Mouse (Mus musculus): ENCODE data around the gene Baiap2. TPM values are rescaled to one million over a fixed set of nuclear protein-coding genes. Genes with fewer than 3 reads are reported as not detected.

Baiap2 gene
- total and polyA plus RNA-seq, 3 experiments = 3.4 to 6.7 (median 6.1) TPM

DNA sequence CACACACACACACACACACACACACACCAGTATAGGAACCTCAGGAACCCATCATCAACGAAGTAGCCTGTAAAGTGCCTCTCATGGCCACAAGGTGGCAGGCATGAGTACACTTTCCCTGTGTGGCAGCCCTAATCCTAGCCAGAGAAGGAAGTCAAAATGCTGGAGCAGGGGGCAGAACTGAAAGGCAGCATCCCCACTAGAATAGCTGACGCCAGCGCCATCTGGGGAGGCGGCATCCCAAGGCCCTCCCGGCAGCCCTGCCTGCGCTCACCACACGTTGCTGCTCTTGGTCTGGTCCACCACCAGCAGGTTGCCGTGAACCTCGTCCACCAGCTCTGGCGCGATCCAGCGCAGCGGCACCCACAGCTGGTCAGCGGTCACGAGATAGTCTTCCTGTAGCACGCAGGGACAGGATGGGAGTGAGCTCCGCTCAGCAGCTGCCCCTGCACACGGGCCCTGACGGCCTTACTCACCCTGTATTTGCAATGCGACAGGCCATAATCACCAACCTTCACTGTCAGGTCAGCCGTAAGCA is 70.7 kb downstream of the Baiap2 start:
- H3K9me3 ChIP-seq (replicated peaks; ENCODE audit: low read length) = no peaks in the 10 kb centered on the region
- peak overlapping the region; percentile 57 for H3K4me2 ChIP-seq (ENCODE audit: insufficient read depth, low read depth, poor library complexity, severe bottlenecking)
- H3K27ac ChIP-seq (ENCODE audit: insufficient read depth, low read depth) = no peak overlapping the region
- no peaks in the 10 kb centered on the region for H3K36me3 ChIP-seq (replicated peaks in 1 of 2; ENCODE audit: control insufficient read depth in 1 of 2, insufficient read depth in 1 of 2, low read length in 1 of 2)
- TF ChIP-seq CHD2 (IDR thresholded peaks at IDR 0.05; ENCODE audit: low read length) (no peak), SIN3A (IDR thresholded peaks at IDR 0.05; ENCODE audit: low read length) (no peak; the same call in 1 of the 2 replicates), BHLHE40 (IDR thresholded peaks at IDR 0.05; ENCODE audit: low read depth, low read length) (peak; percentile 20; the same call in 1 of the 2 replicates), MAX (IDR thresholded peaks at IDR 0.05; ENCODE audit: low read length) (peak; percentile 40; the same call in 1 of the 2 replicates), JUND (conservative IDR thresholded peaks at IDR 0.05; ENCODE audit: low read depth, low read length) (peak; percentile 45; the same call in 1 of the 2 replicates), NELFE (IDR thresholded peaks at IDR 0.05; ENCODE audit: low read depth, low read length) (peak; percentile 46; the same call in 1 of the 2 replicates), CHD1 (IDR thresholded peaks at IDR 0.05; ENCODE audit: low read depth, low read length) (no peak), RAD21 (IDR thresholded peaks at IDR 0.05; ENCODE audit: low read depth, low read length) (peak; percentile 74), TCF12 (IDR thresholded peaks at IDR 0.05; ENCODE audit: low read depth, low read length) (no peak), MYC (IDR thresholded peaks at IDR 0.05; ENCODE audit: low read depth, low read length) (no peak), ZNF384 (IDR thresholded peaks at IDR 0.05; ENCODE audit: low read depth, low read length) (no peak), RCOR1 (conservative IDR thresholded peaks at IDR 0.05; ENCODE audit: low read depth, low read length) (no peak), GABPA (IDR thresholded peaks at IDR 0.05; ENCODE audit: insufficient replicate concordance, low read depth, low read length) (no peak), ETS1 (conservative IDR thresholded peaks at IDR 0.05; ENCODE audit: low read depth, low read length) (no peak), KAT2A (IDR thresholded peaks at IDR 0.05; ENCODE audit: insufficient replicate concordance, low read length) (no peak), JUN (IDR thresholded peaks at IDR 0.05; ENCODE audit: insufficient read depth, low read depth, low read length) (no peak), IRF4 (IDR thresholded peaks at IDR 0.05; ENCODE audit: low read depth, low read length) (peak; percentile 51; the same call in 1 of the 2 replicates), HCFC1 (IDR thresholded peaks at IDR 0.05; ENCODE audit: low read depth, low read length) (no peak), E2F4 (IDR thresholded peaks at IDR 0.05; ENCODE audit: insufficient replicate concordance, low read depth, low read length) (0 out of 2 replicates have a peak, but pooled peaks have one; percentile 33), EP300 (IDR thresholded peaks at IDR 0.05; ENCODE audit: low read length) (no peak), ELF1 (IDR thresholded peaks at IDR 0.05; ENCODE audit: low read depth, low read length) (peak; percentile 57), ZMIZ1 (IDR thresholded peaks at IDR 0.05; ENCODE audit: low read depth, low read length) (no peak), UBTF (IDR thresholded peaks at IDR 0.05; ENCODE audit: low read depth, low read length) (no peak), PAX5 (IDR thresholded peaks at IDR 0.05; ENCODE audit: low read length) (no peak), ZC3H11A (IDR thresholded peaks at IDR 0.05; ENCODE audit: low read depth, low read length) (peak; percentile 43), POLR2A (IDR thresholded peaks at IDR 0.05; ENCODE audit: low read depth, low read length) (no peak), SMC3 (IDR thresholded peaks at IDR 0.05; ENCODE audit: low read depth, low read length) (peak; percentile 95), NRF1 (IDR thresholded peaks at IDR 0.05; ENCODE audit: low read depth, low read length) (0 out of 2 replicates have a peak, but pooled peaks have one; percentile 21), MAFK (IDR thresholded peaks at IDR 0.05; ENCODE audit: insufficient replicate concordance, low read length) (peak; percentile 20; the same call in 1 of the 2 replicates), POLR2AphosphoS2 (IDR thresholded peaks at IDR 0.05; ENCODE audit: low read depth, low read length) (no peak), TBP (conservative IDR thresholded peaks at IDR 0.05; ENCODE audit: low read depth, low read length) (no peak), CTCF (conservative IDR thresholded peaks at IDR 0.05 in 1 of 2, IDR thresholded peaks at IDR 0.05 in 1 of 2; ENCODE audit: low read depth in 2 of 2, low read length in 2 of 2) (peak; percentile 84 to 91), MAZ (IDR thresholded peaks at IDR 0.05; ENCODE audit: low read depth, low read length) (peak; percentile 28; the same call in 1 of the 2 replicates), ZKSCAN1 (IDR thresholded peaks at IDR 0.05; ENCODE audit: borderline replicate concordance, low read depth, low read length) (no peak), USF1 (IDR thresholded peaks at IDR 0.05; ENCODE audit: low read depth, low read length) (no peak), MXI1 (IDR thresholded peaks at IDR 0.05; ENCODE audit: low read depth, low read length) (peak; percentile 40; the same call in 1 of the 2 replicates), USF2 (conservative IDR thresholded peaks at IDR 0.05; ENCODE audit: low read depth, low read length) (no peak), MEF2A (IDR thresholded peaks at IDR 0.05; ENCODE audit: borderline replicate concordance, low read depth, low read length) (no peak)
- dilution Hi-C loops (cut with MboI; ENCODE audit: extremely low pct_ligation_motif_present, extremely low pct_unique_long_range_greater_than_20kb, low sequenced_read_pairs) (no loop called here), in situ Hi-C loops (cut with MboI; ENCODE audit: low pct_ligation_motif_present, low pct_unique_long_range_greater_than_20kb, low sequenced_read_pairs) (loop anchor here (5.0 kb wide), 1 partner anchor 294 kb away; no protein-coding TSS in a partner anchor)
- peak; percentile 93 for DNase-seq (ENCODE audit: extremely low read depth)
- H3K4me3 ChIP-seq (replicated peaks in 1 of 3; ENCODE audit: low read depth in 2 of 3, low read length in 2 of 3, poor library complexity in 1 of 3) = peak overlapping the region in 1 of 3 experiments; percentile 28
- H3K4me1 ChIP-seq (ENCODE audit: control insufficient read depth in 1 of 2, insufficient read depth in 2 of 2) = peaks cover 9 to 20% of the 10 kb centered on the region in 2 experiments
- peaks cover 72% of the 10 kb centered on the region for H3K27me3 ChIP-seq (replicated peaks)
- H3K79me2 ChIP-seq (replicated peaks; ENCODE audit: control insufficient read depth, extremely low read depth, insufficient read depth, poor library complexity, severe bottlenecking) = no peaks in the 10 kb centered on the region
- H3K9ac ChIP-seq (ENCODE audit: insufficient read depth, low read depth) = no peak overlapping the region

Data from CH12.LX (cell line).